Mouse (Mus musculus): ENCODE results near the gene Ncbp3. TPM values are rescaled to one million over a fixed set of nuclear protein-coding genes. Genes with fewer than 3 reads are reported as not detected.

Gene Ncbp3
- total RNA-seq, 1 experiment from 2014 or later, result 14.4 TPM

DNA sequence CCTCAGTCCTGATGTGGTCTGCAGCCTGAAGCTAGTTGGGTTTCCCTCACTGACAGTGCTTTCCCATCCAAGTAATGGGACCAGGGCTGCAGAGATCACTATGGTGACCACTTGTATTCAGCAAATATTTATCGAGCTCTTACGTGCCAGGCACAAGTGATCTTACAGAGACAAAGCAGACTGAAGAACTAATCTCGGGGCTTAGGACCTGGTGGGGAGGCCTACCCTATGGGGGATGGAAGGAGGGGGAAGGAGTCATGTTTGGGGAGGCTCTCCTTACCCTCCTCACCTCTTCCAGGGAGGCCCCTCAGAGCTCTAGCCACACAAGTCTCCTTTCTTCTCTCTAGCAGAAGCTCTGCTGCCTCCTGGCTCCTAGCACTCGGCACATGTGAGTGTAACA, 23.8 kb upstream of the Ncbp3 start:
- no peak for ATAC-seq (replicated peaks in 1 of 2; ENCODE audit: insufficient read depth in 1 of 2, low FRiP score in 2 of 2, low TSS enrichment in 1 of 2, low read depth in 1 of 2, poor library complexity in 2 of 2, severe bottlenecking in 2 of 2)

DNA sequence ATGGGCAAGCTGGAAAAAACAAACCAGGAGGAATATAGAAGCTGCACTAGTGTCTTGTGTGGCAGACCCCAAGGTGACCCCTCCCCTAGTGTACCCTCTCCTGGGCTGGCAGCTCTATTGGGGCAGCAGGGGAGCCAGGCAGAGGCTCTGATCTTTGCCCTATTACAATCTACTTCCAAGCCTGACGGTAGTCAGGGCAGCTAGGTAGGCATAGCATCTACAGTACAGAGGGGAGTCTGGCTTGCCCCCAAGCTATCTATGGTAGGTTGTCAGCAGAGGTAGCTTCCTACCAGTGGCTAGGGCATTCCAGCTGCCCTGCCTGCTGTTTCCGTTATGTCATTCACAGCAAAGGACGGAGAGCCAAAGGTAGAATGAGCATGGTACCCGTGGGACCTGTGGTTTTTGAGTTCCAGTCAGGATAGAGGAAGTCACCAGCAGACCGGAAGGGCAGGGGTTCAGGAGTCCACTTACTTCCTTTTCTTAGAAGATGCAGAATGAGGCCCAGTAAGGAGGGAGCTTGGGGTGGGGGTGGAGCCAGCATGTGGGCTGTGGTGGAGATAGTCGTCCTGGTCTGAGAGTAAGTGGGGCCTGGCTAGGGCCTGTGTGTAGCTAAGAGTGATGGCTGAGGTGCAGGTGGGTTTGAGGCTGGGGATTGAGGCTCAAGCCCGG, 23.2 kb upstream of the Ncbp3 start:
- ATAC-seq (replicated peaks in 1 of 2; ENCODE audit: insufficient read depth in 1 of 2, low FRiP score in 2 of 2, low TSS enrichment in 1 of 2, low read depth in 1 of 2, poor library complexity in 2 of 2, severe bottlenecking in 2 of 2), result peak; percentile 91 to 93

DNA sequence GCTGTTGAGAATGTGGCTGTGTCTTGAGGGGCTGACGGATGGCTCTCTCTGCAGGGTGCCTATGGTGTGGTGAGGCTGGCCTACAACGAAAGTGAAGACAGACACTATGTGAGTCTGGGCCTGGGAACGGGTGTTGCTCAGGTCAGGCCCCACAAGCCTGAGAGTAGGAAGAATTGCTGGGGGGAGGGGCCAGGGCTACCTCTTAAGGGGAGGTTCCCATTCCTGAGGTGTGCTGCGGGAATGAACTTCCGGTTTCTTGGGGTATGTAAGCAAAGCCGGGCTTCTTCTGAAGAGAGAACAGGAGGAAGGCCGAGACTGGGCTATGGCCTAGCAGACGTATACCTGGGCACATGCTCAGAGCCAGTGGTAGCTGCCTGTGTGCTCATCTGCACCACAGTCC, 20.6 kb upstream of the Ncbp3 start:
- no peak for ATAC-seq (replicated peaks in 1 of 2; ENCODE audit: insufficient read depth in 1 of 2, low FRiP score in 2 of 2, low TSS enrichment in 1 of 2, low read depth in 1 of 2, poor library complexity in 2 of 2, severe bottlenecking in 2 of 2)

DNA sequence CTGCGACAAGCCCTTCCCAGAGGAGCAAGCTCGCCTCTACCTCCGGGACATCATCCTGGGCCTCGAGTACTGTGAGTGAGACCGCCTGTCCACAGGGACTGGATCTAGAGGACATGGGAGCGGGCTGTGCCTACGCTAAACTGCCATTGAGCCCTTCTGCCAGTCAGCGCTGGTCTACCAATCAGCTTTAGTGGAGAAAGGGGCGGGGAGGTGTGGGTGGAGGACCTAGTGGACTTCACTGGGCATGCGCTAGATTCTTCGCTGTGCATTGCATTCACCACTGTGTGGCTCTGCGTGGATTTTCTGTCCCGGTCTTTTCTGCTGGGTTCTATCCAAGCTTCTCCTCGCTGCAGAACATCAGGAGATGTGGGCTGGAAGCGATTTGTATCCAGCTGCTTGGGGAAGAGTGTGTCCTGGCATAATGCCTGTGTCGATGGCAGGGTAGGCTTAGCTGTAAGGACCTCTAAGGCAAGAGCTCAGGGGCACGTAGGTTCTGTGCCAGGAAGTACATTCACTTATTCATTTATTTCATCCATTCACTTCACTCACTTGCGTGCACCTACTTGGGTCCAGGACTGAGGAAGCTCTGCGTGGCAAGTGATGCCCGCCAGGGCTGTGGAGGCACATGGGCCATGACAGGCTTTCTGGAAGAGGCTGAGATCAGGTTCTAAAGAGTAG, 16.6 kb upstream of the Ncbp3 start:
- peak; percentile 91 to 93 for ATAC-seq (replicated peaks in 1 of 2; ENCODE audit: insufficient read depth in 1 of 2, low FRiP score in 2 of 2, low TSS enrichment in 1 of 2, low read depth in 1 of 2, poor library complexity in 2 of 2, severe bottlenecking in 2 of 2)

DNA sequence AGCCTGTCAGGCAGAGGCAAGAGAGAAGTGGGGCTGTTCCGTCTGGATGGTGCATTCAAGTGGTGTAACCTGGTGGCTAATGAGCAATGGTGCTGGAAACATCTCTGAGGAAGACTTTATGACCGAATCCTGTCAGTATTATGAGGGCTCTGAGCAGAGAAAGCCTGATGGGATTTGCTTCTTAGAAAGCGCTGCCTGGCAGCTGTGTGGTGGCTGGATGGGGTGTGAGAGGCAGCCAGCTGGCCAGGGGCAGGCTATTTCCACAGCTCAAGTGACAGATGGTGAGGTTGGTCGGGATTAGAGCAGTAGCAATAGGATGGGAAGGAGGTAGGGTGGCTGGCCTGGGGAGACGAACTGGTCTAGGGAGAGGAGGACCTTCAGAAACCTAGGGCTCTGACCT, 16.0 kb upstream of the Ncbp3 start:
- ATAC-seq (replicated peaks in 1 of 2; ENCODE audit: insufficient read depth in 1 of 2, low FRiP score in 2 of 2, low TSS enrichment in 1 of 2, low read depth in 1 of 2, poor library complexity in 2 of 2, severe bottlenecking in 2 of 2), result no peak

DNA sequence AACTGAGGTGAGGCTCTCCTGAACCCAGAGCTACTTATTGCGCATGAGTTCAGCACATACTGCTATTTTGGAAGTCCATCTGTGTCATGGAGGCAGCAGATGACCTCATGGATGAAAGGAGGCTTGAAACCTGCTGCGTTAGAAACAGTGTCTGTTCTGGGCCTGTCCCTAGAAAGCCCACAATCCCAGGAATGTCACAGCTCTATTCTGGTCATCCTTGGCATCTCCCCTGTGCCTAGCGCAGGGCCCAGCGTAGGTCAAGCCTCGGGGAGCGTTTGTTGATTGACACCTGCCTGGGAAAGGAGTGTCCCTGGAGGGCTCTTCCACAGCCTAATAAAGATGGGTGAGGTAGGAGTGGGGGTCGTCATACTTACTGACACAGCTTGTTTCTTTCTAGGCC, 11.5 kb upstream of the Ncbp3 start:
- no peak for ATAC-seq (replicated peaks in 1 of 2; ENCODE audit: insufficient read depth in 1 of 2, low FRiP score in 2 of 2, low TSS enrichment in 1 of 2, low read depth in 1 of 2, poor library complexity in 2 of 2, severe bottlenecking in 2 of 2)

DNA sequence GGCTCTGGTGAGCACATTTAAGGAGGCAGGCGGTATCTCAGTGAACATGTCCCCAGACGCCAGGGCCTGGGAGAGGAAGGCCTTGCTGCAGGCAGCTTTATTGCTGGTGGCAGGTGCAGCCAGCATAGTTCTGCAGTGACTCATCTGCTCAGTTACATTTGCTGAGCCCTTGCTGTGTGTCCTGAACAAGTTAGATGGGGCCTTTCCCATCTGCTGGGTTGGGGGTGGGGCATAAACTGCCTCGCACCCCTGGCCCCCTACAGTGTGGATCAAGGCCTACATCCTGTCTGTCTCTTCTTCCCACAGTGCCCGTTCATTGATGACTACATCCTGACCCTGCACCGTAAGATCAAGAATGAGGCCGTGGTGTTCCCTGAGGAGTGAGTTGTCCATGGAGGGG, 10.7 kb upstream of the Ncbp3 start:
- no peak for ATAC-seq (replicated peaks in 1 of 2; ENCODE audit: insufficient read depth in 1 of 2, low FRiP score in 2 of 2, low TSS enrichment in 1 of 2, low read depth in 1 of 2, poor library complexity in 2 of 2, severe bottlenecking in 2 of 2)

DNA sequence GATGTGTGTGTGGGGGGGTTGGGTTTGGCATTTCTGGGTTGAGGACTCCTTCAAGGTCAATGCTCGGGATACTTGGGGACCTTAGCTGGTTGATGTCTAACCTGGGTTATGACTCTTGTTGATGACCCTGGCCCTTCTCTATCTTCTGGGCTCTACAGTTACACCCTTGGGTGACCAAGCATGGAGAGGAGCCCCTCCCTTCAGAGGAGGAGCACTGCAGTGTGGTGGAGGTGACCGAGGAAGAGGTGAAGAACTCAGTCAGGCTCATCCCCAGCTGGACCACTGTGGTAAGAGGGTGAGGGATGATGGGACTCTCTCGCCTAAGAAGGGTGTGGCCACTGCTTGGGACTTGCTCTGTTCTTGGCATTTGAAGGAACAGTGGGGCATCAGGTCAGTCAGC, 9.9 kb upstream of the Ncbp3 start:
- no peak for ATAC-seq (replicated peaks in 1 of 2; ENCODE audit: insufficient read depth in 1 of 2, low FRiP score in 2 of 2, low TSS enrichment in 1 of 2, low read depth in 1 of 2, poor library complexity in 2 of 2, severe bottlenecking in 2 of 2)

DNA sequence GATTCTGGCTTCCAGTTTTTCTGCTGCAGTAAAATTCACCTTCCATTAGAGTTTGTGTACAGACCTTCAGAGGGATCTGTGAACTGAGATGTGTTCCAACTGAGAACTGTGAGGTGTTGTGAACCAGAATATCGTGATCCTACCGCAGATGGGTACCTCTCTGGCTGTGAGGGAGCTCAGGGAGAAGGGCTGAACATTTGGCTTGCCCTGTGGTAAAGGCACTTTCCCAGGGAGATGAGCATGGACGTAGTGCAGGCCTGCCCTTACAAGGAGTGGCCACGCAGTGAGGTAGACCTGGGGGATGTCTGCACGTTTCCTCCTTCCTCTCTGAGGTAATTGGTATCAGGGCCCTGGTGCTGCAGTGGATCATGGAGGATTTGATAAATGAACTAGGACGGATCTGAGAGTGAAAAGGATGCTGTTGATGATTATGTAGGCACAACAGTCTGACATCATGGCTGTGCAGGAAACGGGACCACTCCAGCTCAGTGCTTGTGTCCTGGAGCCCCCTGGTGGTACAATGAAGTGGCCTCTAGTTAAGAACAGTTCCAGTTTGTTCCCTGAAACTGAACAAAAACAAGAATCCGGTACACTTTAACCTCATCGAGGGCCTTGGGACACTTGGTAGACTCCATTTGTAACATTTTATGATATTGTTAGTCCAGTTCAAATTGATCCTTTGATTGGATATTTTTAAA, 8.3 kb upstream of the Ncbp3 start:
- ATAC-seq (replicated peaks in 1 of 2; ENCODE audit: insufficient read depth in 1 of 2, low FRiP score in 2 of 2, low TSS enrichment in 1 of 2, low read depth in 1 of 2, poor library complexity in 2 of 2, severe bottlenecking in 2 of 2), result peak; percentile 70 to 71; a peak in 3 of 4 replicates

DNA sequence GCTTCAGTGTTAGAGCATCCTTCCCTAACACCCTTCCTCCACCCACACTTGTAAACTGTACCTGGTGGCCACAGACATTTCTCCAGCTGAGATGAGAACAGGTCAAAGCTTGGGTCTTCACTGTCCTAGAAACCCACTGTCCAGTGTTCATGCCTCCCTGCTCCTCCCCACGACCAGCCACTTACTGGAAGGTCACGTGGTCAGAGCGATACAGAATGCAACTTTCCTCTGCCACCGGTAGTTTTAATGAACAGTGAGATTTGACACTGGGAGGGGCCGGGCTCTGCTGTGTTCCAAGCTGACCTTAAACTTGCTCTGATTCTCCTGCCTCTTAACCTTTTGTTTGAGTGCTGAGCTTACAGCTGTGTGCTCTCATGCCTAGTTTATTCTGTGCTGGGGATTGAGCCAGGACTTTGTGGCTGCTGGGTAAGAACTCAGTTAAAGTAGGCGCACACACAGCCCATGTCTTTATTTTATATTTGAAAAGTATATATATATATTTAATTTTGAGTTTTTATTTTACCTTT, 3.3 kb upstream of the Ncbp3 start:
- ATAC-seq (replicated peaks in 1 of 2; ENCODE audit: insufficient read depth in 1 of 2, low FRiP score in 2 of 2, low TSS enrichment in 1 of 2, low read depth in 1 of 2, poor library complexity in 2 of 2, severe bottlenecking in 2 of 2), result no peak

DNA sequence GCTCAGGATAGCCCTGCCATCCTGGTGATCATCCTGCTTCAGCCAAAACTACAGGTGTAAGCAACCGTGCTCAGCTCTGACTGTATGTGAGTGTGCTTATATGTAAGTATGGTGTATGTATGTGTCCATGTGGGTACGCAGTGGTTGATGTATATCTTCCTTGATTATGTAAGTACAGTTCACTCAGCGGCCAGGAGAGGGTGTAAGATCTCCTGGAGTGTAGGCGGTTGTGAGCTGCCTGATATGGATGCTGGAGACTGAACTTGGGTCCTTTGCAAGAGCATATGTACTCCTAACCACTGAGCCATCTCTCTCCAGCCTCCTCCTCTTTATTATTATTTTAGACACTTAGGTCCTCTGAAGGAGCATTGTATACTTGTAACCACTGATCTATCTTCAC, 2.8 kb upstream of the Ncbp3 start:
- no peak for ATAC-seq (replicated peaks in 1 of 2; ENCODE audit: insufficient read depth in 1 of 2, low FRiP score in 2 of 2, low TSS enrichment in 1 of 2, low read depth in 1 of 2, poor library complexity in 2 of 2, severe bottlenecking in 2 of 2)

DNA sequence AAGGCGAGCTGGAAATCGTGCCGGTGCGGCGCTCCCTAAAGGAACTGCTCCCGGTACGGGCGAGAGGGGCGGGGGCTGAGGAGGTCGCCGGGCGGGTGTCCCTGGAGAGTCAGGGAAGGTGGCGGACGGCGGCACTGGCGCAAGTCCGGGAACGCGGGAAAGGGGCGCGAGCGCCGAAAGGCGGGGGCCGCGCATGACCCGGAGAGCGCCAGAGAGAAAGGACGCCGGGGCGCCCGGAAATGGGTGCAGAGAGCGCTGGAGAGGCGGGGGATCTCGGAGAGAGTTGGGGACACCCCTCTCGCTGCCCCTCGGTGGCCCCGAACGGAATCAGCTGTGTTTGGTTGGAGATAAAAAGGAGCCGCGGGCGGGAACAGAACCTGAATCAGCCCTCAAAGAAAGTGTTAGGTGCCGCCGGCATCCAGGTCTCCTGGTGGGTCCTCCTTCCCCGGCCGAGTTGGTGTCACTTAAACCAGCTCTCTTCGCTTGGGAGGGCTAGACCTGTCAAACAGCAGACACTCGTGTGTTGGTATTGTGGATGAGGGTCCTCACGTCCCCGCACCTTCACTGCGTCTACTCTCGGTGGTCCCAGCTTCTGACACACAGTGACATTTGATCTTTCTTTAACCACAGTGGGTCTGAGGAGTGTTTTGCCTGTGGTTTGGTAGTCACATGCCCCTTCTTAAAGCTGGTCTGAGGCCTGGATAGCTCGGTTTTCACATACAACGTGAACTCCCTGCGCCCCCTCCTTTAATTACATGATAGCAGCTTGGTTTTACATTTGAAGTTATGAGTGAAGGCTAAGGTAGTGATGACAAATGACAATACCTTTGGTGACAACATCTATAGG, 670 bp downstream of the Ncbp3 start:
- peak in 1 of 2 experiments; percentile 37; a peak in 2 of 4 replicates for ATAC-seq (replicated peaks in 1 of 2; ENCODE audit: insufficient read depth in 1 of 2, low FRiP score in 2 of 2, low TSS enrichment in 1 of 2, low read depth in 1 of 2, poor library complexity in 2 of 2, severe bottlenecking in 2 of 2)

DNA sequence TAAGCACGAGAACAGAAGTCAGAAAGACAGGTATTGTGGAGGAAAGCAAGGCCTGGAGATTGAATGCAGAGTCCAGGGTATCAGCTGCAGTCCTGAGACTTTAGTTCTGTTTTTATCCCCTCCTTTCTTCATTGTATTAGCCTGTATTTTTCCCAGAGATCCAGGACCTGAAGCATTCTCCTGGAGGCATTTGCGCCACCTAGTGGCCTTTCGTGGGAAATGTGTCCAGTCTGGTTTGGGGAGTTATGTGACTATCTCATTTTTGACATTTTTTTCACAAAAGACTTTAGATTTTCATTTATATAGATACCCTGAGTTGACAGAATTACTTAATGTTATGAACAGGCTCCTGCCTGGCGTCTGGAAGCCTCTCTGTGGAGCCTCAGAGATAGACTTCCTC, 1.8 kb downstream of the Ncbp3 start:
- ATAC-seq (replicated peaks in 1 of 2; ENCODE audit: insufficient read depth in 1 of 2, low FRiP score in 2 of 2, low TSS enrichment in 1 of 2, low read depth in 1 of 2, poor library complexity in 2 of 2, severe bottlenecking in 2 of 2), result no peak

DNA sequence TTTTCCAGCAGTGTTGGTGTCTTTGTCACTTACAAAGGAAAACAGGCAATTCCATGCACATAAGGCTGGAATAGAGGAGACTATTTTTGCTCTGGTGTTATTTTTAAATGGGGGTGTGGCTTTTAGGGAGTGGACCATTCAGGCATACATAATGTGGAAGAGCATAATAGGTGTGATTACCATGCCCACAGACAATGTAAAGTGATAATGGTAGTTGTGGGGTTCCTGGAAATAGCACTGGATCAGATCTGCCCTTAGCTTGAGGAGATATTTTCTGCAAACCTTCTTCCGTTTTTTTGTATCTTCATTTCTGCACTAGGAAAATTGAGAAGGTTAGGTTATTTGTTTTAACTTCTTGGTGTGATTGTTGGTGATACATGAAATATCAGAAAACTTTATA, 5.2 kb downstream of the Ncbp3 start:
- ATAC-seq (replicated peaks in 1 of 2; ENCODE audit: insufficient read depth in 1 of 2, low FRiP score in 2 of 2, low TSS enrichment in 1 of 2, low read depth in 1 of 2, poor library complexity in 2 of 2, severe bottlenecking in 2 of 2), result no peak

DNA sequence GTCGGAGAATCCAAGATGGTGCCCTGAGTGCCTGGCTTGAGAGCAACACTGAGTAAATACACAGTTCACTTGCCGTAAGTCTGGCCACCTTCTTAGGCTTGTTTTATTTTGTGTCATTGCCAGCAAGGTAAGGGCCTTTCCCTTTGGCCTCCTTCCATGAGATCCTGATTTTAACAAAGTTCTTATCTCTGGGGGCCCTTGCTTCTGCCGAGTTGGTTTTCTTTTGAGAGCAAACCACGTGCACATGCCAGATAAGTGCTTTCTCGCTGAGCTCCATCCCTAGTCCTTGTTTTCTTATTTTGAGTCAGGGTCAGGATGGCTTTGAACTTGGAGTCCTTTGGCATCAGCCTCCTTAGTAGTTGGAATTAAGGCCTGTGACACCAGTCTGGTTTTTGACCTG, 10.1 kb downstream of the Ncbp3 start:
- ATAC-seq (replicated peaks in 1 of 2; ENCODE audit: insufficient read depth in 1 of 2, low FRiP score in 2 of 2, low TSS enrichment in 1 of 2, low read depth in 1 of 2, poor library complexity in 2 of 2, severe bottlenecking in 2 of 2), result no peak

DNA sequence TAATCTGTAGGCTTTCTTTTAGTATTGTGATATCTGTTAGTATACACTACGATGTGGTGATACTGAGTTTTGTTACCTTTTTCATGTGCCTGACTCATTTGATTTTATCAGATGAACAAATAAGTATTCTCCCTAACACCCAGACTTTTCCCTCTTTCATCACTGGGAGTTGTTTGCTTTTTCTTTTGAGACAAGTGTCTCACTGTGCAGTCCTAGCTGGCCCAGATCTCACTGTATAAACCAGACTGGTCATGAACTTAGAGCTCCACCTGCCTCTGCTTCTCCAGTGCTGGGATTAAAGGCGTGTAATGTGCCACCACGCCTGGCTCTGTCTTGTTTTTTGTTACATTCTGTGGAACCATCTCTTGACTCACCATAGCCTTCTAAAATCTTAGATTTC, 12.0 kb downstream of the Ncbp3 start:
- ATAC-seq (replicated peaks in 1 of 2; ENCODE audit: insufficient read depth in 1 of 2, low FRiP score in 2 of 2, low TSS enrichment in 1 of 2, low read depth in 1 of 2, poor library complexity in 2 of 2, severe bottlenecking in 2 of 2), result no peak

DNA sequence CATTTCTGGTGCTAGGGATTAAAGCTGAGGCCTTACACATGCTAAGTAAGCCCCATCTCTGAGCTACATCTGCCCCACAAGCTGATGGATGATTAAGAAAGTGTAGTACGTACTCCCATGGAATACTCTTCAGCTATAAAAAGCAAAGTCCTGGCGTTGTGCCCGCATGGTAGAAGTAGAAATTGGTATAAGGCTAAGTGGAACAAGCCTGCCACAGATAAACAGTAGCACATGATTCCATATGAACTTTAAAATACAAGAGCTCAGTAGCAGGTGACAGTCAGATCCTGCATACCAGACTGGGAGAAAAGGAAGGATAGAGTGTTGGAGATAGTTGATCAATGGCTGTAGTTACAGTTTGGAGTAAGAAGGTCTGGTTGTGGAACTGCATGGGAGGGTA, 13.8 kb downstream of the Ncbp3 start:
- no peak for ATAC-seq (replicated peaks in 1 of 2; ENCODE audit: insufficient read depth in 1 of 2, low FRiP score in 2 of 2, low TSS enrichment in 1 of 2, low read depth in 1 of 2, poor library complexity in 2 of 2, severe bottlenecking in 2 of 2)

DNA sequence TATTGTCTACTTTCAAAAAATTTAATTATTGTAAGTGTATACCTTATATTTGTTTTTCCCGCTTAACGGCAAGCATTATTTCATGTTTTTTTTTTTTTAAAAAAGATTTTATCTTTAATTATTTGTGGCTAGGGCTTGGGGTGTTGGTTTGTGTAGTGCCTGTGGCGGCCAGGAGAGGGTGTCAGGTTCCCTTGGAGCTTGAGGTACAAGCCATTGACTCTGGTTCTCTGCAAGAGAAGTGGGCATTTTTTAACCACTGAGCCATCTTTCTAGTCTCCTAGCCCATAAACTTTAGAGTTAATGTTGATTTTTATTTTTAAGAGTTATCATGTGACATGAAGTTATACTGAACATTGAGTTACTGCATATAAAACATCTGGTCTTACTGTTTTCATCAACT, 24.3 kb downstream of the Ncbp3 start:
- ATAC-seq (replicated peaks in 1 of 2; ENCODE audit: insufficient read depth in 1 of 2, low FRiP score in 2 of 2, low TSS enrichment in 1 of 2, low read depth in 1 of 2, poor library complexity in 2 of 2, severe bottlenecking in 2 of 2), result peak; percentile 71 to 82; a peak in 3 of 4 replicates
